In the genomic region with DNA sequence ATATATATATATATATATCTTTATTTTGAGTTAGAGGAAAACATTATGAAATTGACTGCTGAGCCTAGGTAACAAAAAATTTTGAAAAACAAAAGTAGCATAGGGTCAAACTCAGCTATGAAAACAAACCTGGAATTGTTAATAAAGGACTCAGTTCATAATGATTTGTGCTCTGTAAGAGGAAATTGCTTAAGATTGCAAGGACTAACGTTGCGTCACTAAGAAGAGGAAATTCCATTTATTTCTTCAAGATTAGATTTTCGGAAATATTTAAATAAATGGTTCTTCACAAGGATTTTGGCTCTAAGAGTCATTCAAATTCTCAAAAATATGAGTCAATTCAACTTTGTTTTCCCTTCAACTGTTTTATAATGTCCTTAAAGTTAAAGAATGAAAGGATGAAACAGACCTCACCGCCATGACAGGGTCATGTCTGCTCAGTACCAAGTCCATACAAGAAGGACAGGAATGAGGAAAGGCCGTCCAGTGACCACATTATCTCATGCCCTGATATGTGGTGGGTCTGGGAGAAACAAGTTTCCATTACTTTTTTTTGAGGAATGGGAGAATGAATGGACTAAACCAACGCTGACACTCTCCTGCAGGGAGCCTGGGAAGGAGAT, we compare ENCODE assay signal across 20 mouse cellular contexts. TPM values are rescaled to one million over a fixed set of nuclear protein-coding genes. Genes with fewer than 3 reads are reported as not detected.
"Had no signal": no experiment of that assay in that cellular context is flagged by ENCODE, and none has a peak within 500 bp of the region (broad histone marks: within the 10 kb centered on the region; RNA-seq: fewer than 3 reads in every experiment).

No protein-coding gene starts in this region.

- H3K4me2 ChIP-seq: lung, embryonic 14.5 days; midbrain, embryonic 12.5 days; neural tube, embryonic 13.5 days; neural tube, embryonic 15.5 days had no signal

- ATAC-seq: midbrain, embryonic 16.5 days had no signal

- H3K9me3 ChIP-seq: midbrain, embryonic 10.5 days; midbrain, embryonic 12.5 days; neural tube, embryonic 13.5 days; neural tube, embryonic 15.5 days had no signal

- H3K27ac ChIP-seq: midbrain, embryonic 10.5 days; midbrain, embryonic 12.5 days; neural tube, embryonic 13.5 days; neural tube, embryonic 15.5 days had no signal

- H3K27me3 ChIP-seq: midbrain, embryonic 12.5 days; neural tube, embryonic 13.5 days; neural tube, embryonic 15.5 days had no signal

- H3K9ac ChIP-seq: lung, embryonic 14.5 days; midbrain, embryonic 12.5 days; neural tube, embryonic 13.5 days; neural tube, embryonic 15.5 days had no signal

- H3K4me3 ChIP-seq: midbrain, embryonic 10.5 days; midbrain, embryonic 12.5 days; myocyte; neural tube, embryonic 13.5 days; neural tube, embryonic 15.5 days had no signal

- DNase-seq: lung, adult 18-20 months; lung, embryonic 14.5 days; lung, postnatal 4 days; midbrain, embryonic 14.5 days; retina, postnatal 1 day; right cerebral cortex, adult 18-20 months; right cerebral cortex, postnatal 25 days; right cerebral cortex, postnatal 4 days; spleen, adult 18-20 months; thymus, adult 2 months; thymus, postnatal 25 days; thymus, postnatal 4 days had no signal

- H3K4me1 ChIP-seq: neural tube, embryonic 13.5 days; neural tube, embryonic 15.5 days had no signal

- H3K36me3 ChIP-seq: midbrain, embryonic 10.5 days; midbrain, embryonic 12.5 days; neural tube, embryonic 13.5 days; neural tube, embryonic 15.5 days had no signal

RNA-seq across cellular contexts. Expression of gene Frzb, which starts 14.1 kb away (rescaled TPM):
- total RNA-seq: megakaryocyte, adult 5-6 weeks; megakaryocyte-erythroid progenitor cell, adult 5-6 weeks had no signal
